Mouse (Mus musculus) natural killer cell, adult 2 months (primary cell): ENCODE data around the gene Acss3.

Experiments used
- DNase-seq, 2 experiments: peaks; one replicate each; pipeline ENCODE4 v3.0.0; 2022; ENCODE audit warnings: low spot score in 2 of 2

The Acss3 gene

GRCm38 (mm10) chr10:107011142-107011541 is 112.3 kb downstream of the Acss3 start:
- DNase-seq, result no peak

GRCm38 (mm10) chr10:106998052-106998625 is 125.3 kb downstream of the Acss3 start:
- no peak for DNase-seq

- DNase-seq, result no peak
Observed at GRCm38 (mm10) chr10:106989478-106989877, 134.0 kb downstream of the Acss3 start.

- no peak for DNase-seq
Observed at GRCm38 (mm10) chr10:106975193-106976141, 148.0 kb downstream of the Acss3 start.

GRCm38 (mm10) chr10:106959026-106959425 is 164.4 kb downstream of the Acss3 start:
- DNase-seq, result no peak

GRCm38 (mm10) chr10:106941380-106941779 is 182.1 kb downstream of the Acss3 start:
- no peak for DNase-seq

- no peak for DNase-seq
Observed at GRCm38 (mm10) chr10:106939441-106939840, 184.0 kb downstream of the Acss3 start.

- DNase-seq, result no peak
Observed at GRCm38 (mm10) chr10:106938851-106939250, 184.6 kb downstream of the Acss3 start.

- DNase-seq, result no peak
Observed at GRCm38 (mm10) chr10:106936996-106937395, 186.5 kb downstream of the Acss3 start.

GRCm38 (mm10) chr10:106932571-106933073 is 190.8 kb downstream of the Acss3 start:
- no peak for DNase-seq

- no peak for DNase-seq
Observed at GRCm38 (mm10) chr10:106928576-106929332, 194.7 kb downstream of the Acss3 start.

- DNase-seq, result no peak
Observed at GRCm38 (mm10) chr10:106924798-106925197, 198.7 kb downstream of the Acss3 start.

- DNase-seq, result no peak
Observed at GRCm38 (mm10) chr10:106924334-106924733, 199.1 kb downstream of the Acss3 start.

GRCm38 (mm10) chr10:106914822-106915221 is 208.6 kb downstream of the Acss3 start:
- DNase-seq, result no peak

- DNase-seq, result no peak
Observed at GRCm38 (mm10) chr10:106914275-106914674, 209.2 kb downstream of the Acss3 start.

- DNase-seq, result no peak
Observed at GRCm38 (mm10) chr10:106913032-106913431, 210.4 kb downstream of the Acss3 start.

- no peak for DNase-seq
Observed at GRCm38 (mm10) chr10:106910108-106910507, 213.4 kb downstream of the Acss3 start.

GRCm38 (mm10) chr10:106896351-106896750 is 227.1 kb downstream of the Acss3 start:
- no peak for DNase-seq
